Mouse (Mus musculus) small intestine, adult 2 months (tissue): Measurements from ENCODE around the gene Psmf1. TPM values are rescaled to one million over a fixed set of nuclear protein-coding genes. Genes with fewer than 3 reads are reported as not detected.

Experiments
- H3K27ac ChIP-seq: fragments of 200-500 bp; 2 replicates; pipeline ENCODE4 v1.5.1; 2012; ENCODE audit warnings: low read depth, low read length, control low read depth, inconsistent platforms; ENCODE audit not compliant: insufficient read depth
- H3K27me3 ChIP-seq: fragments of 200-500 bp; 2 replicates; pipeline ENCODE4 v1.6.1; 2012; ENCODE audit warnings: mild to moderate bottlenecking, moderate library complexity, low read length, inconsistent platforms; ENCODE audit not compliant: control insufficient read depth, insufficient read depth
- H3K36me3 ChIP-seq: fragments of 200-500 bp; 2 replicates; pipeline ENCODE4 v1.6.1; 2012; ENCODE audit warnings: mild to moderate bottlenecking, low read length, control low read depth, inconsistent platforms; ENCODE audit not compliant: control insufficient read depth, insufficient read depth
- H3K4me1 ChIP-seq: fragments of 200-500 bp; 2 replicates; pipeline ENCODE4 v1.6.1; 2012; ENCODE audit warnings: low read length, inconsistent platforms, mixed read lengths; ENCODE audit not compliant: control insufficient read depth, insufficient read depth, insufficient read length
- H3K4me3 ChIP-seq: fragments of 200-500 bp; 2 replicates; pipeline ENCODE4 v1.5.1; 2012; ENCODE audit warnings: low read depth, mild to moderate bottlenecking, control low read depth, inconsistent platforms, low read length, moderate library complexity
- CTCF ChIP-seq: fragments of 200-500 bp; IDR thresholded peaks from 2 replicates; pipeline ENCODE4 v1.5.1; 2012; ENCODE audit warnings: low read depth, mild to moderate bottlenecking, control low read depth, inconsistent platforms, low read length, moderate library complexity, mixed read lengths; ENCODE audit not compliant: insufficient replicate concordance, insufficient read length; ENCODE audit errors: extremely low read depth
- POLR2A ChIP-seq: fragments of 200-500 bp; IDR thresholded peaks from 2 replicates; pipeline ENCODE4 v1.6.1; 2012; ENCODE audit warnings: low read depth, mild to moderate bottlenecking, control low read depth, inconsistent platforms, low read length, moderate library complexity
- WGBS: fragments of 180-500 bp; shearing (Covaris S2); methylation state at CpG from one replicate; pipeline ENCODE4 v1.1.7; 2018; 5-methylcytosine and 5-hydroxymethylcytosine counted together
- polyA plus RNA-seq: library from polyadenylated mRNA; depleted of rRNA; stranded (reverse); fragments of >200 nt; gene quantifications from 2 replicates; pipeline ENCODE4 v1.2.3, GENCODE M21; 2012; rRNA removed

Gene Psmf1
- polyA plus RNA-seq, result 19.8 and 45.1 TPM in 2 replicates

DNA sequence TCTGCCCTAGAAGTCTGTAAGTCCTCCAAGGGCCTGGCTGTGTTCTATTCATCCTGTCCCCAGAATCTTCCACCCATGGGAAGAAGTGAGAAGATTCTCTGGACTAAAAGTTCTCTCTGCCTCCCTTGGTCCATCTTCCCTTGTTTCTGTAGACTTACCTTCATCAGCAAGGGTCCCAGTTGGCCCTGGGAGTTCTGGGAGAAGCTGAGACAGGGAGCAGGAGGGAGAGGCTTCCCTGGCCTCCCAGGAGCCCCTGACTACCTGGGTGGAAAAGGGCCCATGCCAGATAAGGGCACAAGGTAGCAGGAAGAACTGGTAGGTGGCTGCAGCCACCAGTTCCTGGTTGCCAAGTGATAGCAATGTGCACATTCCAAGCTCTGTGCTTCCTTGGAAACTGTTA is at the start of gene Psmf1:
TSS of gene Psmf1 (minus strand) at position 342 of the 400 bp plus-strand sequence.
- Histone ChIP-seq H3K36me3 (no peaks in the 10 kb centered on the region), H3K4me1 (0 out of 2 replicates have a peak, but pooled peaks cover 2% of the 10 kb centered on the region), H3K4me3 (no peak within 1 kb of the TSS), H3K27me3 (no peaks in the 10 kb centered on the region), H3K27ac (no peak within 1 kb of the TSS)
- TF ChIP-seq POLR2A, result no peak
- TF ChIP-seq CTCF, result no peak

DNA sequence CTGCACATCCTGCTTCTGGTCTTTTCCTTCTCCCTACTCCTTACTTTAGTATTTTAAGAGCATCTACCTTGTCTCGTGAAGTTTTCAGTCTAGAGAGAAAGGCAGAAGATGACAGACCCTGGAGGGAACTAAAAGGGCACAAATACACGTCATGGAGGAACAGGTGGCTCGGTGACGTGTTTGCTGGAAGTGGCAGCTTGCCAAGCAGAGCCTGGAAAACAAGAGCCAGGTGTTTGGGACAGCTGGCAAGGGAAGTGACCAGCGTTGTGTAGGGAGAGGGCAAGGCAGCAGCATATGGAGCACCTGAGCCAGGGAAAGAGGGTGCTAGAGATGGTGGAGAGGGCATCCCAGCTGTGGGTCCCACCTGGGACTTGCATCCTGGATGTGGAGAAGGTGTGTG is 47.2 kb upstream of the Psmf1 start:
- H3K36me3 ChIP-seq, result no peaks in the 10 kb centered on the region
- 19% methylated on average over 5 of the region's 5 CpGs for WGBS
- no peak overlapping the region for H3K4me3 ChIP-seq
- no peaks in the 10 kb centered on the region for H3K27me3 ChIP-seq
- TF ChIP-seq POLR2A, result no peak
- no peak for TF ChIP-seq CTCF
- H3K27ac ChIP-seq, result no peak overlapping the region
- no peaks in the 10 kb centered on the region for H3K4me1 ChIP-seq

DNA sequence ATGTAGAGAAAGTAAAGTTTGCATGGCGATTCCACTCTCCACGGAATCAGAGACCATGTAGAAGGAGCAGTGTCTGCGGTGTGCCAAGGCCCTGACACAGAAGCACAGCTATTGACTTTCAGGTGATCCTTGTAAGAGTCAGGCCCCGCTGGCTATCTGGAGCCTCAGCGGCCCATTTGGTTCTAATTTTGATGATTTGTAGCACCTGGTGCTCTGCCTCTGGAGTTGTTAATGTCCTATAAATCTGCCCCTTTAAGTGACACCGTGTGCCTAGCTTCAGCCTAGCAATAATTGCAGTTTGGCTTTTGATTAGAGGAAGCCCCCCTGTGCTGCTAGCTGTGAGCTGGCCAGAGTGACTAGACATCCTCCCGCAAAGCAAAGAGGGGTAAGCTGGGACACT is 46.2 kb upstream of the Psmf1 start:
- no peak for TF ChIP-seq POLR2A
- no peak for TF ChIP-seq CTCF
- 61% methylated on average over 7 of the region's 7 CpGs for WGBS
- no peak overlapping the region for H3K4me3 ChIP-seq
- no peaks in the 10 kb centered on the region for H3K4me1 ChIP-seq
- no peaks in the 10 kb centered on the region for H3K36me3 ChIP-seq
- no peak overlapping the region for H3K27ac ChIP-seq
- H3K27me3 ChIP-seq, result no peaks in the 10 kb centered on the region

DNA sequence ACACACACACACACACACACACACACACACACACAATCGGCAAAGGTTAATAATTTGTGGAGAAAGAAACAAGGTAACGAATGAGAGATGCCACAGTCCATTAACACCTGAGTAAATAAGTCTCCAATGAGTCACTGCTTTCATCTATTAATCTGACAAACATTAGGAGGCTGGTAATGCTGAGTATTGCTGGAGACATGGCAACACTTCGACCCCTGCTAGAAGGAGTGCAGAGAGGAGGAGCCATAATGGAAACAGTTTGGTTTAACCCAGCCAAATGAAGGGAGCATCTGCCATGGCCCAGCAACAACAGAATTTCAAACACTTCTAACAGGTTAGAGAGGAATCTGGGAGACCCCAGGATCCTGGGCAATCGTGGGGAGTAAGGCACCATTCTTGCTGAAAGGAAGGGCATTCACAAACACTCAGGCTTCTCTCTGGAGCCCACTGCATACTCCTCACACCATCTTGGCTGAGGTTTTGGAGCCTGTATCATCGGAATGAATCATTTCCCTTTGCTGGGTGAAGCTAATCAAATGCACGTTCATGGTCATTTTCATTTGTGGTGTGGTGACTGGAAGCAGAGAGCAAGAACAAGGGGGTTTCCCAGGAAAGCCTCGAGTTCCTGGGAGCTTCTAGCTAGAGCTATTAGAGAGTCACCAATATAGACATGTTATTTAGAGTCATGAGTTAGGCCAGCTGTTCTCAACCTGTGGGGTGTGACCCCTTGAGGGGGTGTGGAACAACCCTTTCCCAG is 44.4 kb upstream of the Psmf1 start:
- no peaks in the 10 kb centered on the region for H3K4me1 ChIP-seq
- 51% methylated on average over 7 of the region's 7 CpGs for WGBS
- no peaks in the 10 kb centered on the region for H3K27me3 ChIP-seq
- no peak overlapping the region for H3K27ac ChIP-seq
- H3K36me3 ChIP-seq, result no peaks in the 10 kb centered on the region
- TF ChIP-seq CTCF (no peak), POLR2A (no peak)
- no peak overlapping the region for H3K4me3 ChIP-seq

DNA sequence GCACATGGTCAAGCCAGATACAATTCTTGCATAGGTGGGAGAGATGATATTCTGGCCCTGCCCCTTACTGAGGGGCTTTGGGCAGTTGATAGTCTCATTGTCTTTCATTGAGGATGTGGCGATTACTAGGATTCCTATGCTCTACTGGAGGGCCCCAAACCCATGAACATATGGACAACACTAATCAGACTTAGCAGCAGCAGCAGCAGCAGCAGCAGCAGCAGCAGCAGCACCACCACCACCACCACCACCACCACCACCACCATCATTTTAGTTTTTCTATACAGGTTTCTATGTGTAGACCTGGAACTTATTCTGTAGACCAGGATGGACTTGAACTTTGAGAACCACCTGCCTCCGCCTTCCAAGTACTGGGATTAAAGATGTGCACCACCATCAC is 39.5 kb upstream of the Psmf1 start:
- TF ChIP-seq POLR2A (no peak), CTCF (no peak)
- no peak overlapping the region for H3K4me3 ChIP-seq
- no peaks in the 10 kb centered on the region for H3K36me3 ChIP-seq
- H3K27ac ChIP-seq, result no peak overlapping the region
- no peaks in the 10 kb centered on the region for H3K4me1 ChIP-seq
- H3K27me3 ChIP-seq, result no peaks in the 10 kb centered on the region
- WGBS, result 80% methylated on average over 2 of the region's 2 CpGs

DNA sequence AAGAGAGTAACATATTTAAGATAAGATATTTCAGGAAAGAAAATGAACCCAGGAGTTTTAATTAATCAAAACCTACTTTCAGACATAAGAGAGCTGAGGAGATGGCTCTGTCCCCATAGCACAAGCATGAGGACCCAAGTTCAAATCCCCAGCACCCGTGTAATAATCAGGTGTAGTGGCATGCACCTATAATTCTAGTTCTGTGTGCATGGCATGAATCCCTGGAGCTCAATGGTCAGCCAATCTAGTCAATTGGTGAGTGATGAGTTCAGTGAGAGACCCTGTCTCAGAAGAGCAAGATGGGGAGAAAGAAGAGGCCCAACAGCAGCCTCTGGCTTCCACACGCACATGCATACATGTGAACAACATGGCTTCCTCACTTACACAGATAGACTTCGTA is 33.4 kb upstream of the Psmf1 start:
- 88% methylated on average over 3 of the region's 3 CpGs for WGBS
- no peak for TF ChIP-seq CTCF
- no peak for TF ChIP-seq POLR2A
- H3K4me3 ChIP-seq, result no peak overlapping the region
- H3K36me3 ChIP-seq, result no peaks in the 10 kb centered on the region
- no peaks in the 10 kb centered on the region for H3K4me1 ChIP-seq
- H3K27me3 ChIP-seq, result no peaks in the 10 kb centered on the region
- H3K27ac ChIP-seq, result no peak overlapping the region

DNA sequence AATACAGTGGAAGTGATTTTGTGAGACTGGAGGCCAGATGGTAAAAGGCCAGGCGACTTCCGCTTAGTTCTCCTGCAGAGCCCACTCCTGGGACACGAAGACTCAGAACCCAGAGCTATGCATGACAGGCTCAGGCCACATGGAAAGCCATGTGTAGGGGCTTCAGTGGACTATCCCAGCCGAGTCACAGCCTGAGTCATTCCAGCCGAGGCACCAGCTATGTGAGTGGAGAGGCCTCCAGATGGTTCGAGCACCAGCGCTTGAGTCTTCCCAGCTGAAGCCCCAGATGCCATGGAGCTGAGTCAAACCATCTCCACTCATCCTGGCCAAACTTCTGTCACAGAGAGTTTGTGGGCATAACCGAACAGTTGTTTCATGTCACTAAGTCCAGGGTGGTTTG is 29.5 kb upstream of the Psmf1 start:
- TF ChIP-seq POLR2A (no peak), CTCF (no peak)
- H3K27ac ChIP-seq, result no peak overlapping the region
- no peaks in the 10 kb centered on the region for H3K4me1 ChIP-seq
- WGBS, result 83% methylated on average over 8 of the region's 8 CpGs
- no peak overlapping the region for H3K4me3 ChIP-seq
- H3K36me3 ChIP-seq, result no peaks in the 10 kb centered on the region
- no peaks in the 10 kb centered on the region for H3K27me3 ChIP-seq

DNA sequence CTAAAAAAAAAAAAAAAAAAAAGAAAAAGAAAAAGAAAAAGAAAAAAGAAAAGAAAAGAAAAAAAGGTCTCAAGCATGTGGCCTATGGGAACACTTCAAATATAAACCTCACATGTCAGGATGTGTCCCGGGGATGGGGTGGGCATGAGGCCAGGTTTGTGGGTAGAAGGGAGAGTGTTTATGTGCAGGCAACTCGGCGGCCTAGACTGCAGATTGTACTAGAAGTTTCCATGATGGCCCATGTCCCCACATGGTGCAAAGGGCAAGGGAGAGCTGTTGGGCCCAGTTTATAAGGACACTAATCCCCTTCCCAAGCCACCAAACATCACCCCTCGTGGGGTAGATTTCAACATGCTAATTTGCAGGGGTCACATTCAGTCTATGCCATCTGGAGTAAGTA is 28.2 kb upstream of the Psmf1 start:
- WGBS, result 62% methylated on average over 4 of the region's 4 CpGs
- TF ChIP-seq POLR2A, result no peak
- no peak for TF ChIP-seq CTCF

More for the DNA sequence above, 28.2 kb upstream of the Psmf1 start:
- Histone ChIP-seq H3K27me3 (no peaks in the 10 kb centered on the region), H3K4me3 (no peak overlapping the region), H3K4me1 (no peaks in the 10 kb centered on the region), H3K27ac (no peak overlapping the region), H3K36me3 (no peaks in the 10 kb centered on the region)
